Mouse (Mus musculus): Measurements from ENCODE around the gene Pnpla1. TPM values are rescaled to one million over a fixed set of nuclear protein-coding genes. Genes with fewer than 3 reads are reported as not detected.

The Pnpla1 gene
- total RNA-seq, 2 experiments from 2014 or later: 0.53 to 0.54 TPM

DNA sequence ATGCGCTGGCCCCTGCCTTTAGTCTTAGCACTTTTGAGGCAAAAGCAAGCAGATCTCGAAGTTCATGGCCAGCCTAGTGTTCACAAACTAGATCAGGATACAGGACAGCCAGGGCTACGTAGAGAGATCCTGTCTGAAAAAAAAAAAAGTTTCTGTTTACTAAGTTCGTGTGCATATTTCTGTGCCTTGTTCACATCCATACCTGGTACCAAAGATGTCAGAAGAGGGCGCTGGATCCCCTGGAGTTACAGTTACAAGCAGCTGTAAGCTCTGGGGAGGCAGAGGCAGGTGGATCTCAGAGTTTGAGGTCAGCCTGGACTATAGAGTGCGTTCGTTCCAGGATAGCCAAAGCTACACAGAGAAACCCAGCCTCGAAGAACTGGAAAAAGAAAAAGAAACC, 24.6 kb downstream of the Pnpla1 start:
- no peak for DNase-seq (ENCODE audit: low spot score in 2 of 2)

DNA sequence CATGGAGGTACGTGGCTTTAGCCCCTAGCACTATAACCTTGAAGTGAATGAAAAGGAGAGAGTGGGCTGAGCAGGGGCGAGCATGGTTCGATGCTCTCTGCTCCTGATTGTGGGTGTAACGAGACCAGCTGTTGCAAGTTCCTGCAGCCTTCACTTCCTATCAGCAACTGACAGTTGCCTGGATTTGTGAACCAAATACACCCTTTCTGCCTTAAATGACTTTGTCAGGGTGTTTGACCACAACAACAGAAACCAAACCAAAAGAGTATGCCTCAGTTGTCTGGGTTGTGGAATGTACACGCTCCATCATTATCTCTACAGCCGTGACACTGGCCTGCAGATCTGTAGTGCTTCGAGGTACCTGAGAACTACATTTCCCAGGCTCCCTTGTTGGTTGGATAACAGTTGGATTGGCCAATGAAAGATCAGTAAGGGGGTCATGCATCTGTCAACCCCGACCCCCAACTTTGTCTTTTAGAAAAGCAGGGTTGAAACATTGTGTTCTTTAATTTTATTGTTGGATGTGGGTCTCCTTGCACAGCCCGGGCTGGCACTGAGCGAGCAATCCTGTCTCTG, 25.8 kb downstream of the Pnpla1 start:
- no peak for DNase-seq (ENCODE audit: low spot score in 2 of 2)

DNA sequence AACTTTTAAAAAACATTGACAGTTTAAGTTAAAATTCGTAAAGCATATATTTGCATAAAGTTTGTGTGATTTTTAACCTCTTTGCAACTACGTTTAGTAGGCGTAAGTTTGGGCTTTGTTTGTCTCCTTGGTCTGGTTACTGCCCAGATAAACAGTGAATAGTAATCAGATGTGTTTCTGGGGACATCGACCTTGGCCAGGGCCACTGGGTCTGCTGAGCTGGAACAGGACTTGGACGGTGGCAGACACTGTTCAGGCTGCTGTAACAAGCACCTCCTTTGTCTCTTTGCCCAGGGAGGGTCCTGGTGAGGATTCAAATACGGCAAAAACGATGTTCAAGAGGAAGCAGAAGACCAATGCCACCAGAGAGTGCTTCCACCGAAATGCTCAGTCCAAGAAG, 27.0 kb downstream of the Pnpla1 start:
- no peak for DNase-seq (ENCODE audit: low spot score in 2 of 2)

DNA sequence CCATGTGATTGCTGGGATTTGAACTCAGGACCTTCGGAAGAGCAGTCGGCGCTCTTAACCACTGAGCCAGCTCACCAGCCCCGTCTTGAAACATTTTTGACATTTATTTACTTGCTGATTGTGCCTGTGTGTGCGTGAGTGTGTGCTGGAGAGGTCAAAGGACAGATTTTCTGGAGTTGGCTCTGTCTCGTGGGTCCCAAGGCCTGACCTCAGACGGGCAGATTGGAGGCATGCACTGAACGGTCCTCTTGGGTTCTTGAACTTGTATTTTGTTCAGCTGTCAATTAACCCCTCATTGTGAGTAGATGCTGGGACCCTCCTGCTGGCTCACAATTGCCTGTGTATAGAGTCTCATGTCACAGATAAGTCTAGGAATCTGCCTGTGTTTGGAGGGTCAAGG, 28.1 kb downstream of the Pnpla1 start:
- DNase-seq (ENCODE audit: low spot score in 2 of 2): no peak

DNA sequence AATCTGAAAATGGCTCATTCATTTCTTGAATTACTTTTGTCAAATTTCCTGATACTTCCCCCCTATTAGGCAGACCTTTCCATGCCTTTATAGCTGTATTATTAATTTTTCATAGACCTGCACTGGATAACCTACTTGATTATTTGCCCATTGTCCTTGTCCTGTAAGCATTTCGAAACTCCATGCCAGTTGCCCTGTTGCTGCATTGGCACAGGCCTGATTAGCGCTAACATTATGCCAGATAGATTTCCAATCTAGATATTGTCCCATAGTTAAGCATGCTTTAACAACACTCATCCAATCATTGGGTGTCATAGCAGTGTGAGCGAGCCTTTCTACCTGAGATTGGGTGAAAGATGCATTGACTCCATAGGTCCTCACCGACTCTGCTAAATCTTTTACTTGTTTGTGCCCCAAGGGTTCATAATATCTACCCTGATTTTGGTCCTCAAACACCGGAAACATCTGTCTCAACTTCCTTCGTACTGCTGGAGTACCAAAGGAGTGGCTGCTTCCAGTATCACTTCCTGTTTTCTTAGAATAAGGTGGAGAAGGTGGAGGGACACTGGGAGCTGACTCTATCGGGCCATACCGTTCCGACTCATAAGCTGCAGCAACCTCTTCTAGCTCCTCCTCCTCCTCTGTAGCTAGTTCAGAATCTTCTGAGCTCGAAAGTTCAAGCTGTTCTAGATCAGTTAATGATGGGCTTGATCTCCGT, 36.0 kb downstream of the Pnpla1 start:
- DNase-seq (ENCODE audit: low spot score in 2 of 2): no peak

DNA sequence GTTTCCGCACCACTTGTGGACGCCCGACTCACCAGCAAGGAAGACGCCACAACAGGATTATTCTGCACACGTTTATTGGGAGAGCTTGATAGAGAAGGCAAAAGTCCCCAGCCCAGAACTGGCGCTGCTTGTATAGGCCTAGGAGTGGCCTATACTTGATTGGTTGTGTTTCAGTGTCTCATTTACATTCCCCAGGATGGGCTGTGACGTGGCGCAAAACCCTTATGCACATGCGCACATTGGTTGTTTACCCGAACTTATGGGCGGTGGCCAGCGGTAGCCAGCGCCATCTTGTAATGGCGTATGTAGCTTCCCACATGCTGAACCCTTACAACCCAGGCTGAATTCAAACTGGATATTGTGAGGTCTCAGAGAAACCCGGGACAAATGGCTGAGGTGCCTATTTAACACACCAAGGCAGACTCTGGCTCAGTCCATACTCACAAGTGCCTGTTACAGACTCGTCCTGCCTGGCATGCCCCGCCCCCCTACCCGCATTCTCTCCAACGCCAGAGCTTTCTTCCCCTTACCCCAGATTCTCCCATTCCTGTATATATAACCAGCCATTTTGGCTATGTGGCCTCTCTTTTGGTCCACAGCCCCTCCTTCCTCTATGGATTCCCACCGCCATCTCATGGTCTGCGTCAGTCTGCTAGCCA, 37.1 kb downstream of the Pnpla1 start:
- no peak for DNase-seq (ENCODE audit: low spot score in 2 of 2)

DNA sequence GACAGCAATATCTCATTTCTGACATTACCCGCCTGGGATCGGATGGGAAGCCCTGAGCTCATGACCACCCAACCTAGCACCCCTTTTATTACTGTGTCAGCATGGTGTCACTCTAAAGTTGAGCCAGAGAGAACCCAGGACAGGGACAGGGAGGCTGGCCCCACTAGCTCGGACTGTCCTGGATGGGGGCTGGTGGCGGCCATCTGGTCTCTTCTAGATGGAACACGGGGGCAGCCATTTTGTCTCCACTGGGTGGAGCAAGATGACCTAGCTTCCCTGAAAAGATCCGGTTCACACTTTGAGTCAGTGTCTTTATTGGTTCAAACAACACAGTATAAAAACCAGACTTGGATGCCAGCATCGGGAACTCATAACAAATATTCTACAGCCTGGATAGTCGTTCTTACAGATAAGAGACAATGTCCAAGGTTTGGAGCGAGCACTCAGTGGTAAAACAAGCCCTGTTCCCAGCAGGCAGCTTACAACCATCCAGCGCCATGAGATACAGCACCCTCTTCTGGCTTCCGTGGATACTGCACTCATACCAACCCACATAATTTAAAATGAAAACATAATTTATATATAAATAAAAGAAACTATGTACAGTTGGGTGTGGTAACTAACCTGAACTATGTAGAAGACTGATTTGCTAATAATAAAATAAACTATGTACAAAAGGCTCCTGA, 38.0 kb downstream of the Pnpla1 start:
- no peak for DNase-seq (ENCODE audit: low spot score in 2 of 2)

DNA sequence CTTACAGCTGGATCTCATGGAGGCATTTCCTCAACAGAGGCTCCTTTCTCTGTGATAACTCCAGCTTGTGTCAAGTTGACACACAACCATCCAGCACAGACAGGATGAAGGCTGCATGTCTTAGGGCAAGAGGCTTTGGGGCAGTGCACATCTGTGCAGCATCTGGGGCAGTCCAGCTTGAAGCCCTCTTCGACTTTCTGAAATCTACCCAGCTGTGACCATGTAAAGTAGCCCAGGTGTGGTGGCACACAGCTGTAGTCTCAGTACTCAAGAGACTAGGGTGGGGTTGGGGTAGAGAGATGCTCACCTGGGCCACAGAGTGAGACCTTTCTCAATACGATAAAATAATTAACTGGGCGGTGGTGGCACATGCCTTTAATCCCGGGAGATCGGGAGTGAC, 39.6 kb downstream of the Pnpla1 start:
- no peak for DNase-seq (ENCODE audit: low spot score in 2 of 2)

DNA sequence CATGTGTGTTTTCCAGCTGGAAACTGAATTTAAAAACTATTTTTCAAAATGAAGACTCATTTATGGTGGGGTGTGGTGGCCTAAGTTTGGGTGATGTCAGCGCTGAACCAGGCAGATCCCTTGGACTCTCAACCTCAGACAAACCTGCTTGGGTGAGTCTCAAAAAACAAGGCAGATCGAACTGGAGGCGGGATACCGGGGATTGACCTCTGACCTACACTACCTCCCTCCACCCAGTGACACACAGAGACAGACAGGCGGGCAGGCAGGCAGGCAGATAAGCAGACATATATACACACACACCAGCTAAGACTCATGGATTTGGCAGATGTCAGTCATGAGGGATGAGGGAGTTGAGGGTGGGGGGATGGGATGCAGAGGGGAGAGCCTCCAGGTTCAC, 40.0 kb downstream of the Pnpla1 start:
- no peak for DNase-seq (ENCODE audit: low spot score in 2 of 2)

DNA sequence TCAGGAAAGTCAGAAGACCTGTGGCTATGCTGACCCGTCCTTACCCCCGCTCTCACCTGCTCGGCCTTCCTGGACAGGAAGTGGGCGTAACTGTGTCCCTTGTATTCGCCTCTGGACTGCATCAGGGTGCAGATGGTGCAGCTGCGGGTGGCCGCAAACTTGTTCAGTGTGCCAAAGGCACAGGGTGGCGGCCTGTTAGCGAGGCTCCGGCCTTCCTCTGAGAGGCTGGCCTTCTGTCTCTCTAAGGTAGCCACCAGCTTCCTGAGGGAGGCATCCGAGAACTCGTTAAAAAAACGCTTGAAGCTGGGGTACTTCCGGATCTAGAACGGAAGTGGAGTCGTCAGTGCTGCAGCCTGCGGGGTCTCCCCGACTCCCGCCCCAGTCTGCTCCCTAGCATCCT, 41.2 kb downstream of the Pnpla1 start:
- DNase-seq (ENCODE audit: low spot score in 2 of 2): no peak

DNA sequence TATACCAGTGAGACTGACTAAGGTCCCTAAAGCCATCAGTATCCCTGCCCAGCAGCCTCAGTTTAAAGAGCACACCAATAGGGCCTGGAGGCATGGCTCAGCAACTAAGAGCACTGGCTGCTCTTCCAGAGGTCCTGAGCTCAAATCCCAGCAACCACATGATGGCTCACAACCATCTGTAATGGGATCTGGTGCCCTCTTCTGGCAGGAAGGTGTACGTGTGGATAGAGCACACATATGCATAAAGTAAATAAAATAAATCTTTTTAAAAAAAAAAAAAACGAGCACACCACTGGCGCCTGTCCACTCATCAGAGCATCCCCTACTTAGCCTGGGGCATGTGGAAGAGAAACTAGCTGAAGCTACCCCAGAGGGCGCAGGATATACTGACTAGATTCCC, 43.3 kb downstream of the Pnpla1 start:
- DNase-seq (ENCODE audit: low spot score in 2 of 2): no peak

DNA sequence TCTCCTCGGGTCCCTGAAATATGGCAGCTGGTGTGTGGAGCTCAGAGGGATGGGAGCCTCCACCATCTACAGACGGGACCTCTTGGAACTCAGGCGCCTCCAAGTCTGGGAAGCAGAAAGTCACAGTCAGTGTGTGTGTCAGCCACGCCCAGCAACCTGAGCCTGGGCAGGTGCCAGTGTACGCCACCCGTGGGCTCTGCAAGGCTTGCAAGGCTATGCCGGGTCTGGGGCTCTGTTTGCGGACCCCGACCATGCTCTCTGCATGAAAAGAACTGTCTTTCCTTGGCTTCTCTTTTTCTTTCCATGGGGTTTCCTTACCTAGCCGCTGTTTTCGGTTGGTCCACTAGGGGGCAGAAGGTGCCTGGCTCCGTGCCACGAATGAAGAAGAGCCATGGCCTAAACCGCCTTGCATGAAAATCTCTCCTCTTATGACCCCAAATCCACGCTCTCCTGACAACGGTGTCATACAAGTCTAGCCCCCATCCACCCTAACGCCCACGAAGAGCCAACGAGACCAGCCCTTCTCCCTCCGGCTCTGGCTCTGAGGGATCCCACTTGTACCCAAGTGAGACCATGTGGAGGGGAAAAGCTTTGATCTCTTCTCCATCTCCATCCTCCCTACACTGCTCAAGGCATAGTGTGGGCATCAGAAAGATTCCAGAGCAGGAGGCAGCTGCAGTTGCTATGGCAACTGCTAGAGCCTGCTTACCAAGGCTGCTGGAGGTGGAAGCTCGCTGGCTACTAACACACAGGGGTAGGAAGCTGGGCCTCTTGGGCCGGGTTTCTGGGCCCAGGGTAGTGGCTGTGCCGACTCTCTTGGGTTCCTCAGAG, 46.5 kb downstream of the Pnpla1 start:
- peak; percentile 67 to 72 for DNase-seq (ENCODE audit: low spot score in 2 of 2)

DNA sequence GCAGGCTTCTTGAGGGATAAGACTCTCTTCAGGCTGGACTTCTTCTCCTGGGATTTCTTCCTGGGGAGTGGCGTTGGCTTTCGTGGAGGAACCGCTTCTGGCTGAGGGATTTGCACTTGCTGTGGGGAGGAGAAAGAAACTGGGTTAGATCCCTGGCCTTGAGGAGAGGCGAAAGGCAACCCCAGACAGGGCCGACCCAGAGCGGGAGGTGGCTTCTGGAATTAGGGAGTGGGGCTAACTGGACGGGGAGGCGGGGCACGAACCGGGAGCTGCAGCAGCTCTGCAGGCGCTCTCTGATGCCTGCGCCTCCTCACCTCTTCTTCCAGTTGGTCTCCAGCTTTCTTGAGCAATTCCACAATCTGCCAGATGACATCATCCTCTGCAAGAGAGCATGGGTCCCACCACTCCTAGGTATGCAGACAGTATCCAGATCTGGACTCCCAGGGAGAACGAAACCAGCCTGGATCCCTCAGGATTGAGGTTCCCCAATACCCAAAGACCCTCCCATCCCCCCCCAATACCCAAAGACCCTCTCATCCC, 47.2 kb downstream of the Pnpla1 start:
- no peak for DNase-seq (ENCODE audit: low spot score in 2 of 2)

DNA sequence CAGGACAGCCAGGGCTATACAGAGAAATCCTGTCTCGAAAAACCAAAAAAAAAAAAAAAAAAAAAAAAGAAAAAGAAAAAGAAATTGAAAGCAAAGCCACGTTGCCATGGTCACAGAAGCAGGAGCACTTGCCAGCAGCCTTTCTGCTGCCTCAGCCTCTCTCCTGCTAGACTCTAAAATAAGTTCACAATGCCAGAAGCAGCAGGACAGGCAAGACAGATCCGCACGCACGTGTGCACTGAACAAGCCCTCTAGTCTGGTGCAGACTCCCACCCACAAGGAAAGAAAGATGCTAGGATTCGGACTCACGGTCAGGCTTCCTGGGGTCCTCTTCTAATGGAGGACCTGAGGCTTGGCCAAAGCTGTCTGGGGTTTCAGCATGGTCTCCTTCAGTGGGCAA, 49.7 kb downstream of the Pnpla1 start:
- DNase-seq (ENCODE audit: low spot score in 2 of 2): peak; percentile 24 to 61

DNA sequence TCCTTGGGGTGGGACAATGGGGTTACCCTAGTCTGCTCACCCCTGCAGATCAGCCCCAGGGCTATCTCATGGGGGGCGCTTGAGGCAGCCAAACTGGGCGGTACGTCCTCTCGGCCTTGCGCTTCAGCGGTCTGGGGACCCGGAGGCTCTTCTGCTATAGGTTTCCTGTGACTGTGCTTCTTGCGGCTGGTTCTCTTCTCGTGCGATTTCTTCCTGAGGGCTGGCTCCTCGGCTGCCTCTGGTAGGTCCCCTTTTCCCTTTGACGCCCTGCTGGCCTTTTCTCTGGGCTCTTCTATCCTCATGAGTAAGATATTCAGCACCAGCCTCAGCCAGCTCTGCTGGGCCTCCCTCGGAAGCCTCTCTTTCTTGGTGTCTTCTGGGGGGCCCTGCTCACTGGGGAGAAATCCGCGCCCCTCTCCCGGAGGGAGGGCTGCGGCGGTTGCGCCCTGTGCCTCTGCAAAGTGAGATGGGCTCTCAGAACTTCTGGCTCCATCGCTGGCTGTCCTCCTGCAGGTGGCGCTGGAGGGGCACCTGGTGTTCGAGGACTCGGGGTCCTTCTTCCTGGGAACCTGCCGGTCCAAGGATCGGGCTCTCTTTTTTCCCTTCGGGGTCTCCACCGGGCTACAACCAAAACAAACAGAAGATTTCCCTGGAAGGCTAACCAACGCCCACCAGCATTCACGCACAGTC, 51.2 kb downstream of the Pnpla1 start:
- peak; percentile 36 to 47 for DNase-seq (ENCODE audit: low spot score in 2 of 2)

DNA sequence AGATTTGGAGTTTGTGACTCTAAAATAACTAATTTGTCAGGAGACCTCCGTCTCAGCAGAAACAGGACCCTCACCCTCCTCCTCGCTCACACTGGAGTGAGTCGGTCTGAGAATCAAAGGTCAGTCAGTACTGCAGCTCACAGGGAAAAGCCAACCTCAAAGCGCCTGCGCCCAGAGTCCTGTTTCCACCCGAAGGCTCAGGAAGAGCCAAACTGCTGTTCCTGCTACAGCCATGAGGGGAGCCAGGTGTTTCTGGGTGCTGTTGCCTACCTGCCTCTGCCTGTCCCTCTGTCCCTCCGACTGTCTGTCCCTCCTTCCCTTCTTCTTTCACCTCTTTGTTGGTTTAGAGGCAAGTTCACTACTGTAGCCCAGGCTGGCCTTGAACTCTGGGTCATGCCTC, 51.9 kb downstream of the Pnpla1 start:
- DNase-seq (ENCODE audit: low spot score in 2 of 2): no peak

DNA sequence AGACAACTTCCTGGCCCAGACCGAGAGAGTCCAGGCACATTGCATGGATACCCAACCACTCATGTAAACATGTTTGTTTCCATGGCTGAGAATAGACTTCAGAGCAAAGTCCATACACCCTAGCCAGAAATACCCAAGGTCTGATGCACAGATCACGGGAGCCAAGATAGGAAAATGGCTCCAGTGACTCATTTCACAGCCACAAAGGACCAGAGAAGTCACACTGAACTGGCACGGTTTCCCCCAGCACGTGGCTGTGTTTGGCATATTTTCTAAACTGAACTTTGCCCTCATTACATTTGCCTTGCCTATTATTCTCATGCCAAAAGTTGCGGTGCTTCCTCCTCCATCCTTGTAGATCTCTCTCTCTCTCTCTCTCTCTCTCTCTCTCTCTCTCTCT, 55.0 kb downstream of the Pnpla1 start:
- DNase-seq (ENCODE audit: low spot score in 2 of 2): no peak

DNA sequence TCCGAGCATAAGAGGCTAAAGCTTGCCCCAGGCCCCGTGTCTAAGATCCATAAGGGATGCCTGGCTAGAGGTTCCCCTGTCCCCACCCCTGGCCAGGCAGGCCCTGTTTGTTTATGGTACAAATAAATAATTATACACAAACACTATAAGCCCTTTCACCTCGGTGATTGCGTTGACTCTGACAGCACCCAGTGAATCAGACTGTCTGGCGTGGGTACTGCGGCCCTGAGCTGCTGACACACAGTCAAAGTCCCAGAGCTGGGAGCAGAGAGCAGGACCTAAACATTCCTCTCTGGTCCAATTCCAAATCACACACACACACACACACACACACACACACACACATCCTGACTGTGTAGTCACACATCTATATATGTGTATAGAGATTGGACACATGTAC, 55.7 kb downstream of the Pnpla1 start:
- DNase-seq (ENCODE audit: low spot score in 2 of 2): no peak

DNA sequence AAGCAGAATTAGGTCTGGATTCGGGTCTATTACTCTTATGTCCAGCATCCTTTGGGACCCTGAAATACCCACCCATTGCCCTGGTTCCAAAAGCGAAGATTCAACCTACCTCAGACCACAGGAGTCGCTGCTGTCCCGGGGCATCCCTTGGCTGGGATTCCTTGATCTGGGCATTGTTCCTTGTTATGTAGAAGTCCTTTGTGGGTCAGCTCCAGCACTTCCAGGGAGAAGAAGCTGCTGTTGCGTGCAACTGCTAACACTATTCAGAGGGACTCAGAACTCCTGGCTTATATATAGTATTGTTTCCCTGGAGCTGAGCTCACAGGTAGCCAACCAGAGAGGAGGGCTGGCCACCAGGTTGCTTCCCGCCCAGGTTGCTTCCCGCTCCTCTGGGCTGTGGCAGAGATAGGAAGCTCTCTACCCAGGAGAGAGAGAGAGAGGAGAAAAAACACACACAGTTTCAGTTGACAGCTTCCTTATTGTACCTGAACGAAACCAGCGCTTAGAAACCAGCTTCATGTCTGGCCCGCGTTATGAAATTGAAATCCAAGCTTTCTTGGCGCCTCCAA, 56.9 kb downstream of the Pnpla1 start, which contains the start of gene 4930539E08Rik:
Gene 4930539E08Rik (minus strand): TSS at position 265 of the 569 bp plus-strand sequence.
- no peak for DNase-seq (ENCODE audit: low spot score in 2 of 2)

DNA sequence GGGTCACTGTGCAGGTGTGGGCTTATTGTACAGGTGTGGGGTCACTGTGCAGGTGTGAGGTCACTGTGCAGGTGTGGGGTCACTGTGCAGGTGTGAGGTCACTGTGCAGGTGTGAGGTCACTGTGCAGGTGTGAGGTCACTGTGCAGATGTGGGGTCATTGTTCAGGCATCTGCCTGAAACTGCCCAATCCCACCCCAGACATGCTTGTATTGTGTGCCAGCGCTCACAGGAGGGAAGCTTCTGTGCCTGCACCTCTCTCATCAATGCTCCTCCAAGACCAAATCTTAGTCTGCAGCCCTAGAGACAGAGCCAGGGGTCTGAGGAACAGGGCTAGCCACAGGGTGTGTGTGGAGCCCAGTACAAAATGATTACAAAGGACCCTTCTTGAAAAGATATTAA, 58.3 kb downstream of the Pnpla1 start:
- DNase-seq (ENCODE audit: low spot score in 2 of 2): no peak

Data from left cerebral cortex, adult 18-20 months (tissue).